Mouse (Mus musculus): ENCODE results near the gene Pdzk1. TPM values are rescaled to one million over a fixed set of nuclear protein-coding genes. Genes with fewer than 3 reads are reported as not detected.
A peak's percentile ranks its signal among the peaks of the same experiment; 100 is the strongest.

Pdzk1 gene
- polyA plus RNA-seq, 1 experiment from 2014 or later: 6.1 TPM

DNA sequence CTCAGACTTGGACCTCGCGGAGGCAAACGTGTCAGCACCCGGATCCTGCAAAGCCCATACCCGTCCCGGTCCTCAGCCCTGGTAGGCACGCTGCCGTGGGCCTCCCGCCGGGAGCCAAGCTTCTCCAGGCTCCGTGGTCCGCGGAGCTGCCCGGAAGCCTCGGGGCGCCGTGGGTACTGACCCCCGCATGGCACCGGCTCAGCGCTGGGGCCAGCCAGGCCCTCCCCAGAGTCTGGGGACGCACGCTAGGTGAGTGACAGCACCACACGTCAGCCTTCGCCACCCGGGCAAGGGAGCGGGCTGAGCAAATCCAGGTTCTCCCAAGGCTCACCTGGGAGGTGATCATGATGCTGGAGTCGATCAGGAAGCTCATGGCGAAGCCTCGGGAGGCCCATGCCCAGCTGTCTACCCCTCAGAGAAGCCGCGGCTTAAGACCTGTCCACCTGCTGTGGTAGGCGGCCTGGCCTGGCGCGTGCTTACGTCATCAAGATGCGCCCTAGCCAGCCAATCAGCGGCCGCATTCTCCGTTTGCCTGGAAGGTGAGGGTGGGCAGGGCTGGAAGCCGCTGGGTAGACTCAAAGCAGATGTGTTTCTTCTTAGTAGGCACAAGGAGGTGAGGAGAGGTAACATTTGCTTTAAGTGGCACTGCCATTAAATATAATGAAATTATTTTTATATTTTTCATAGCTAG, 75.9 kb downstream of the Pdzk1 start, which contains the start of gene Gpr89:
Gene Gpr89, minus strand, starts transcription at position 496 of the 691 bp plus-strand sequence.
- H3K36me3 ChIP-seq: no peaks in the 10 kb centered on the region
- peaks cover 28% of the 10 kb centered on the region for H3K4me1 ChIP-seq
- H3K9me3 ChIP-seq (replicated peaks): no peaks in the 10 kb centered on the region
- peak within 1 kb of the TSS; percentile 93 for H3K9ac ChIP-seq
- peaks cover 8% of the 10 kb centered on the region; the same call in 1 of the 2 replicates for H3K27me3 ChIP-seq (replicated peaks)
- 2% methylated on average over 40 of the region's 40 CpGs for WGBS (ENCODE audit: insufficient replicate concordance)
- ATAC-seq: peak; percentile 96
- peak within 1 kb of the TSS; percentile 88 for H3K4me2 ChIP-seq
- H3K27ac ChIP-seq: 0 out of 2 replicates have a peak within 1 kb of the TSS, but pooled peaks have one; percentile 26
- peak within 1 kb of the TSS; percentile 94 for H3K4me3 ChIP-seq

DNA sequence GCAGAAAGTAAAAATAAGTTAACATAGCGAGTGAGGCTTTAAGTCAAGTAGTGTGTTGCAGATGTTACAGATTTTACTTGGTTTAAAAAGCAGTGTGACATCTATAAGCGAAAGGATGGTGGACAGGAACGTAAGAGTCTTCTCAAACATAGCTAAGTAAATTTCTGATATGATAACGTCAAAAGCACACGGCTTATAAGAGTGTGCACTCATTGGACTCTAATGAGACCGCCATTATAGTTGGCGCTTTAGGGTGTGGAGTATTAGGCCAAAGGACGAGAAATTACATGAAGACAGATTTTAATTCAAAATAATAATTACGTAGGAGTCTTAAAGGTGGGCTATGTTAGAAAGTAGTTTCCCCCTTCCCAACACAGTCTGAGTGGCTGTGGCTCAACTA, 76.5 kb downstream of the Pdzk1 start:
- WGBS (ENCODE audit: insufficient replicate concordance): 35% methylated on average over 9 of the region's 9 CpGs
- ATAC-seq: peak; percentile 14
- Histone ChIP-seq H3K27me3 (replicated peaks) (peaks cover 8% of the 10 kb centered on the region; the same call in 1 of the 2 replicates), H3K9me3 (replicated peaks) (no peaks in the 10 kb centered on the region), H3K36me3 (no peaks in the 10 kb centered on the region), H3K9ac (peak overlapping the region; percentile 93), H3K4me2 (peak overlapping the region; percentile 88), H3K27ac (no peak overlapping the region), H3K4me1 (peaks cover 28% of the 10 kb centered on the region), H3K4me3 (peak overlapping the region; percentile 94)

Other genes with a start within 250 kb of the Pdzk1 start
- gene Polr3gl, start 235.1 kb upstream of the Pdzk1 start, polyA plus RNA-seq (2016; fragmentation: Nextera tagmentation; extraction: Ambion mirVana): 16.7 and 19.8 TPM in 2 replicates
- 0.33 and 0.44 TPM in 2 replicates for gene Ankrd34a, start 232.6 kb upstream of the Pdzk1 start, polyA plus RNA-seq (2016; fragmentation: Nextera tagmentation; extraction: Ambion mirVana)
- 0.92 and 1.2 TPM in 2 replicates for gene Lix1l, start 228.1 kb upstream of the Pdzk1 start, polyA plus RNA-seq (2016; fragmentation: Nextera tagmentation; extraction: Ambion mirVana)
- 92.6 and 104 TPM in 2 replicates for gene Rbm8a, start 199.4 kb upstream of the Pdzk1 start, polyA plus RNA-seq (2016; fragmentation: Nextera tagmentation; extraction: Ambion mirVana)
- 24.9 and 25.6 TPM in 2 replicates for gene Pex11b, start 193.9 kb upstream of the Pdzk1 start, polyA plus RNA-seq (2016; fragmentation: Nextera tagmentation; extraction: Ambion mirVana)
- gene Gm42957, start 193.8 kb upstream of the Pdzk1 start, polyA plus RNA-seq (2016; fragmentation: Nextera tagmentation; extraction: Ambion mirVana): 0.05 TPM in 2 replicates
- gene Itga10, start 183.7 kb upstream of the Pdzk1 start, polyA plus RNA-seq (2016; fragmentation: Nextera tagmentation; extraction: Ambion mirVana): 0.25 and 0.30 TPM in 2 replicates
- 0.26 and 0.31 TPM in 2 replicates for gene Ankrd35, start 159.2 kb upstream of the Pdzk1 start, polyA plus RNA-seq (2016; fragmentation: Nextera tagmentation; extraction: Ambion mirVana)
- gene Pias3, start 132.9 kb upstream of the Pdzk1 start, polyA plus RNA-seq (2016; fragmentation: Nextera tagmentation; extraction: Ambion mirVana): 10.1 and 11.0 TPM in 2 replicates
- 1.4 and 1.5 TPM in 2 replicates for gene Nudt17, start 120.7 kb upstream of the Pdzk1 start, polyA plus RNA-seq (2016; fragmentation: Nextera tagmentation; extraction: Ambion mirVana)
- gene Polr3c, start 101.7 kb upstream of the Pdzk1 start, polyA plus RNA-seq (2016; fragmentation: Nextera tagmentation; extraction: Ambion mirVana): 30.1 and 30.9 TPM in 2 replicates
- gene Rnf115, start 101.6 kb upstream of the Pdzk1 start, polyA plus RNA-seq (2016; fragmentation: Nextera tagmentation; extraction: Ambion mirVana): 38.4 and 40.9 TPM in 2 replicates
- gene Cd160, start 67 bp downstream of the Pdzk1 start, polyA plus RNA-seq (2016; fragmentation: Nextera tagmentation; extraction: Ambion mirVana): 0.08 and 0.13 TPM in 2 replicates
- 2.5 TPM in 2 replicates for gene Gja5, start 75.4 kb downstream of the Pdzk1 start, polyA plus RNA-seq (2016; fragmentation: Nextera tagmentation; extraction: Ambion mirVana)
- gene Gpr89, start 76.1 kb downstream of the Pdzk1 start, polyA plus RNA-seq (2016; fragmentation: Nextera tagmentation; extraction: Ambion mirVana): 33.5 and 34.5 TPM in 2 replicates
- not detected in 2 replicates for gene Gja8, start 96.7 kb downstream of the Pdzk1 start, polyA plus RNA-seq (2016; fragmentation: Nextera tagmentation; extraction: Ambion mirVana)